Mouse (Mus musculus) CD4-positive, CD25-positive, alpha-beta regulatory T cell, adult 4 months (primary cell): ENCODE measurements around the gene Clec16a. TPM values are rescaled to one million over a fixed set of nuclear protein-coding genes. Genes with fewer than 3 reads are reported as not detected.

ENCODE experiments used
- ATAC-seq: one replicate; pipeline ENCODE4 v1.8.0; 2017
- polyA plus RNA-seq, 2 experiments: library from polyadenylated mRNA; unstranded; fragments of 100-300 nt; shearing (Covaris generic); gene quantifications; one replicate each; pipeline ENCODE4 v1.2.1; 2017

Clec16a gene
- polyA plus RNA-seq, 2 experiments from 2014 or later: 8.4 to 8.7 TPM

- ATAC-seq: peak; percentile 76
These were observed 138.3 kb downstream of the Clec16a start for GRCm38 (mm10) chr16:10683193-10684000.

DNA sequence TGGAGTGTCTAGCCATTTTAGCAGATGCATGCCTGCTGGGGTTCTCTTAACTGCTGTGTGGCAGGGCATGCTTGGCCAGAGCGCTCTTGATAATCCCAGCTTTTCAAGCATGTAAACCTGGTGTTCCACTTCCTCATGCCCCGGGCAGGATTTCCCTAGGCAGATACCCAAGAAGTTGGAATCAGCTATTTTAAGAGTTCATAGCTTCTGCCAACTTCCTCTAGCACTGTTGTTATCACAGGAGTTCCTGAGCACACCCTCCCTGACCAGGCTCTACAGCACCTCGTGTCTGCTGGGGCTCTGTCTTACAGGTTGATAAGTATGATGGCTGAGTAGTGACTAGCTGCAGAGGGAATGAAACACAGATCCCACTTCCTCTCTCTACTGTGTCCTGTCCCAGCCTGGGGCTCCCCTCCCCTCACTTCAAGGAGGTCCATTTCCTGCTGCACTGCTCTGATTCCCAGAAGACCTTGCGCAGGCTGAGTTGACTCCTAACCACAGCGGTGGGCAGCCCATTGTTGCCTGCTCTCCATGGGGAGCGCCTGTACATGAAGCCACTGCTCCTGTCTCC lies 144.7 kb downstream of the Clec16a start:
- peak; percentile 89 for ATAC-seq

- ATAC-seq: peak; percentile 36
These were observed 145.3 kb downstream of the Clec16a start for GRCm38 (mm10) chr16:10690442-10690841.

- ATAC-seq: peak; percentile 10
These were observed 146.6 kb downstream of the Clec16a start for GRCm38 (mm10) chr16:10691705-10692104.

GRCm38 (mm10) chr16:10692848-10693247 lies 147.7 kb downstream of the Clec16a start:
- ATAC-seq: no peak

GRCm38 (mm10) chr16:10693424-10693823 lies 148.3 kb downstream of the Clec16a start:
- no peak for ATAC-seq

DNA sequence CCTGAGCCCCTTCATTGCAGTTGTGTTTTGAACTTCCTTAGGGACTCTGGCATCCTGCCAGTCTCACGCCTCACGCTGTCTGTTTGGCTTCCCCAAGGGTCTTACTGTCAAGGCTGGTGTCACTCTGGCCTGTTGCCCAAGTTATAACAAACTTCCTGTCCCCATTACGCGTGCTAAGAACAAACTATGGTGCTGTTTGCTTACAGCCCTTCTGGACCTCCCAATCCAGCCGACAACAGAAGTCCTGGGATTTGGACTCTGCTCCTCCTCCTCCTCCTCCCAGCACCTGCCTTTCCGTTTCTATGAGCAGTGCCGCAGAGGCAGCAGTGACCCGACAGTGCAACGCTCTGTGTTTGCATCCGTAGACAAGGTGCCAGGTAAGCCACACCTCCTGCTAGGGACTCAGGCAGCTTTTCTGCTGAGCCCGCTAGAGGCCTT lies 149.3 kb downstream of the Clec16a start:
- no peak for ATAC-seq

GRCm38 (mm10) chr16:10697861-10698659 lies 152.9 kb downstream of the Clec16a start:
- no peak for ATAC-seq

- ATAC-seq: no peak
These were observed 154.2 kb downstream of the Clec16a start for GRCm38 (mm10) chr16:10699316-10699715.

DNA sequence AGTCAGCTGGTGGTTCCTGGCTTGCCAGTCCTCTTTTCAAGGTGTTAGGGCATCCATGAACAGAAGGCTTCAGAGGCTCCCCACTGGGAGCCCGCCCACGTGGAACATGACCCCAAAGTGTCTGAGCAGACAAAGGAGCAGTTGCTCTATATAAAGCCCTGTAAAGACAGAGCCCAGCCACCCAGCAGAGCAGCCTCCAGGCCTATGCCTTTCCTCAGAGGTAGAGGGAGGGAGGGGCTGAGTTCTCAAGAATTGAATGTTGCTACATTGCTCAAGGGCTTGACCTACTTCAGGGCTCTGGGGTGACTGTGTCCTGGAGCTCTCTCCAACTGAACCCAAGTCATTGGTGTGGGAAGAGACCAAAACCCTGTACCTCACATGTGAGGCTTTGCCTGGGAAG lies 155.0 kb downstream of the Clec16a start:
- ATAC-seq: no peak

- ATAC-seq: peak; percentile 25
These were observed 157.3 kb downstream of the Clec16a start for GRCm38 (mm10) chr16:10702399-10702798.

DNA sequence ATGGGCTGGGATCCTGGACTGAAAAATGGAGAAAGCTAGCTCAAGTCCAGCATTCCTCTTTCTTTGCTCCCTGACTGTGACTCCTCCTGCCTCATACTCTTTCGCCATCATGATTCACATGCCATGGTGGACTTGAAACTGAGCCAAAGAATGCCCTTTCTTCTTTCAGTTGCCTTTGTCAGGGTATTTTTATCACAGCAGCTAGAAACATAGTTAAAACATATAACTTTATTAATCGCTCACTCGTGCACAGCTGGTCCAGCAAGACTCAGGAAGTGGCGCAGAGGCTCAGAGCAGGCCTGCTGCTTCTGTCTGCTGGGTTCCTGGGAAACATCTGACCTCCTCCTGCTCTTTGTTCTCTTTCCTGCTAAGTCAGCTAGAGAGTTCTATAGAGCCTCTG lies 158.8 kb downstream of the Clec16a start:
- ATAC-seq: peak; percentile 37

DNA sequence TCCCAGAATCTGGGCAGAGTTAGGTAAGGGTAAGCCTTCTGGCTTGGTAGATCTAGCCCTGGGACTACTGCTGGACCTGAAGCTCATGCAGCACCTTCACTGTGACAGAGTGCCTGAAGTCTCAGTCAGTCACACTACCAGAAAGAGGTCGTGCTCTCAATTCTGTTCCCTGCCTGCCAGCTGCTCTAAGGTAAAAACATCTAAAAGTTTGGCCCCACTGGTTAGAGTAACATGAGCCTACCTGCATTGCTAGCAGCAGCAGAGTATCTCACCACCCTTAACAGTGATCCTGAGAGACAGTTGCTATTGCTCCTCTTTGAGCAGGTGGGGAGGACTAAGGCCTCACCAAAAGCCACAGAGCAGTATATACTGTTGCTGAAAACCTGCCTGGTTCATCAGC lies 160.3 kb downstream of the Clec16a start:
- no peak for ATAC-seq

DNA sequence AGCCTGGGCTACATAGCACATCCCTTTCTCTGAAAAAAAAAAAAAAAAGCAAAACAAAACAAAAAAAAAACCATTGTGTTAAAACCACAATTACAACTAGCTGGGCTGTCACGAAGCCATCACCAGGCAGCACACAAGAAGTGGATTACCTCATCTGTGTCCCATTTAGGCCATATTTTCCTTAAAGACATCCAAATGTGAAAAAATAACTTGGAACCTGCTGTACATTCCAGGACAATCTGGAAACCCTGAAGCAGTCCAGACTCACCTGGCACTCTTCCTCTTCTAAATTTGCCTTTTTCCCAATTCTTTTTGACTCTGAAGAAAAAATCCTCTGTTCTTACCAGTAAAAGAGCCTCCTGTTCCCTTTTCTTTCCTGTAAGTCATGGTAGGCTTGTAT lies 166.4 kb downstream of the Clec16a start:
- ATAC-seq: no peak

DNA sequence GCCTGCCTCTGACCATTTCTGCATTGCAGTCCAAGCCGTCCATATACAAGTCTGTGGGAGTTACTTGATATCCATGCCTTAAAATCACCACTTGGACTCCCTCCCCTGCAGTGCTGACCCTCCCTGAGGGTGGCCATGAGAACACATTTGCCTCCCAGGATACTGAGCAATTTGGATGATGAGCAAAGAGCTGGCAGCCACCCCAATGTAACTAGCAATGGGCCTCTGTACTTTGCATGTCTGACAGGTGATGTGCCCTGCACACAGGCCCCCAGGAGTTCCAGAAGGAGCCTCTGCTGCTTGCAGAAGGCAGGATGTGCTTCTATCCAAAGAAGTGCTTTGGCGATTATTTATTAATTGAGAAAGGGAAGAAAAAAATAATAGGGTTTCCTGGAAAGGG lies 167.9 kb downstream of the Clec16a start:
- no peak for ATAC-seq

GRCm38 (mm10) chr16:10713441-10714239 lies 168.5 kb downstream of the Clec16a start:
- ATAC-seq: no peak

GRCm38 (mm10) chr16:10715211-10715610 lies 170.1 kb downstream of the Clec16a start:
- no peak for ATAC-seq

DNA sequence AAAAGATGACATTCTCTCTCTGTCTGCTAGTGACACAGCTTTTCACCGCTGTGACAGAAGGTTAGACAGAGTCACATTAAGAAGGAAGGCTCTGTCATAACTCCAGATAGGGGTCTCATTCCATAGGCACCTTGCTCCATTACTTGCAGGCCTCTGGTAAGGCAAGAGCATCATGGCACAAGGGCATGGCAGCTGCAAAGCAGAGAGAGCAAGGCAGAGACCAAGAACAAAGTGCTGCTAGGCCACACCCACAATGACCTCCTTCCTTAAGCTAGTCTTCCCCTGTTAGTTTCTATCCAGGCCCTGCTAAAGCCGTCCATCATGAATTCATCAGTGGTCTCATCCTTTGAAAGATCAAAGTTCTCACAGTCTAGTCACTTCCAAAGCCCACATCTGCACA lies 170.5 kb downstream of the Clec16a start:
- no peak for ATAC-seq

- ATAC-seq: no peak
These were observed 171.6 kb downstream of the Clec16a start for GRCm38 (mm10) chr16:10716696-10717095.

- ATAC-seq: no peak
These were observed 174.8 kb downstream of the Clec16a start for GRCm38 (mm10) chr16:10719971-10720370.

DNA sequence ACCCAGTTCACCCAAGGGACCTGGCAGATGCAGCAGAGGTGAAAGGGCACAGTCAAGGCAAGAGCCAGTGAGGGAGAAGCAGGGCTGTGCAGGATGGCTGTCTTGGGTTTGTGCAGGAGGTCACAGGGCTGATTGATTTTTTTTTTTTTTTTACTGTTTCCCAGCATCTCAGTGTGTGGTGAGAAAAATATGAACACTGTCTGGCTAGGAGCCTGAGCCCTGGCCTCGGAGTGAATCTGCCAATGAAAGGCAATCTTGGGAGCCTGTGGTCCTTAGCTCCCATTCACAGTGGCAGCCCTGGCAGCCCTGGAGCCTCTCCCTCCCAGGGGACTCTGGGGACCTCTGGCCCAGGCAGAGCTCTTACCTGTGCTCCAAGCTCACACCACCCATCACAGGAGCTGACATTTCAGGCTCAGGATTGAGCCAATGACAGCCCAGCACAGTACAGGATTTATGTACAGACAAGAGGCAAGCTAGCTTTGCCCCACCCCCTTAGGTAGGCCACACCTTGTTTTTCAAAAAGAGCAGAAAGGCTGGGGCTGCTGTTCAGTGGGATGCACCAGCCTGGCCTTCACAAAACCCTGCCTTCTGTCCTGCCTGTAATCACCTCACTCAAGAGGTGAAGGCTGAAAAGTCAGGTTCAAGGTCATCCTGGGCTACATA lies 177.9 kb downstream of the Clec16a start:
- ATAC-seq: peak; percentile 58
